Mouse (Mus musculus) thymus, postnatal 36 days (tissue): ENCODE data around the gene Vwf.

Experiments
- DNase-seq, 2 experiments: peaks; one replicate each; pipeline ENCODE4 v3.0.0; 2022; ENCODE audit warnings: mixed read lengths in 2 of 2

Gene Vwf

GRCm38 (mm10) chr6:125648964-125649363 is 102.4 kb downstream of the Vwf start:
- no peak for DNase-seq

GRCm38 (mm10) chr6:125651335-125651734 is 104.8 kb downstream of the Vwf start:
- no peak for DNase-seq

GRCm38 (mm10) chr6:125653416-125653815 is 106.8 kb downstream of the Vwf start:
- no peak for DNase-seq

- no peak for DNase-seq
Measured at GRCm38 (mm10) chr6:125656921-125657320, 110.3 kb downstream of the Vwf start.

- no peak for DNase-seq
Measured at GRCm38 (mm10) chr6:125657966-125658365, 111.4 kb downstream of the Vwf start.

- peak; percentile 48 to 57 for DNase-seq
Measured at GRCm38 (mm10) chr6:125661106-125661877, 114.7 kb downstream of the Vwf start.

GRCm38 (mm10) chr6:125663906-125664305 is 117.3 kb downstream of the Vwf start:
- no peak for DNase-seq

- DNase-seq: no peak
Measured at GRCm38 (mm10) chr6:125671835-125672234, 125.3 kb downstream of the Vwf start.

GRCm38 (mm10) chr6:125678492-125678891 is 131.9 kb downstream of the Vwf start:
- peak; percentile 11 to 31 for DNase-seq

GRCm38 (mm10) chr6:125680613-125681012 is 134.0 kb downstream of the Vwf start:
- DNase-seq: no peak

- DNase-seq: no peak
Measured at GRCm38 (mm10) chr6:125685420-125685819, 138.8 kb downstream of the Vwf start.

- DNase-seq: no peak
Measured at GRCm38 (mm10) chr6:125687986-125688385, 141.4 kb downstream of the Vwf start.

GRCm38 (mm10) chr6:125690057-125690703 is 143.6 kb downstream of the Vwf start, which contains the start of gene Ano2:
Ano2 (plus strand) TSS chr6:125690419.
- DNase-seq: no peak

GRCm38 (mm10) chr6:125701146-125701545 is 154.6 kb downstream of the Vwf start:
- DNase-seq: no peak

GRCm38 (mm10) chr6:125711261-125711660 is 164.7 kb downstream of the Vwf start:
- no peak for DNase-seq

GRCm38 (mm10) chr6:125726408-125726807 is 179.8 kb downstream of the Vwf start:
- peak in 1 of 2 experiments; percentile 5 for DNase-seq

GRCm38 (mm10) chr6:125727484-125727911 is 180.9 kb downstream of the Vwf start:
- no peak for DNase-seq

GRCm38 (mm10) chr6:125729471-125729870 is 182.9 kb downstream of the Vwf start:
- no peak for DNase-seq

GRCm38 (mm10) chr6:125729986-125730535 is 183.5 kb downstream of the Vwf start:
- no peak for DNase-seq
